Mouse (Mus musculus) thymus, adult 2 months (tissue): ENCODE data around the gene Lmo2.

ENCODE experiments used
- CTCF ChIP-seq: fragments of 200-500 bp; IDR thresholded peaks from 2 replicates; pipeline ENCODE4 v1.5.1; 2012; ENCODE audit warnings: mild to moderate bottlenecking, control low read depth, low read length, moderate library complexity, borderline replicate concordance; ENCODE audit not compliant: control insufficient read depth, poor library complexity, insufficient read depth; ENCODE audit errors: extremely low read depth
- POLR2A ChIP-seq: fragments of 200-500 bp; IDR thresholded peaks from 2 replicates; pipeline ENCODE4 v1.6.1; 2012; ENCODE audit warnings: mild to moderate bottlenecking, low read length, control low read depth, moderate library complexity; ENCODE audit not compliant: control insufficient read depth, poor library complexity, insufficient read depth; ENCODE audit errors: extremely low read depth

DNA sequence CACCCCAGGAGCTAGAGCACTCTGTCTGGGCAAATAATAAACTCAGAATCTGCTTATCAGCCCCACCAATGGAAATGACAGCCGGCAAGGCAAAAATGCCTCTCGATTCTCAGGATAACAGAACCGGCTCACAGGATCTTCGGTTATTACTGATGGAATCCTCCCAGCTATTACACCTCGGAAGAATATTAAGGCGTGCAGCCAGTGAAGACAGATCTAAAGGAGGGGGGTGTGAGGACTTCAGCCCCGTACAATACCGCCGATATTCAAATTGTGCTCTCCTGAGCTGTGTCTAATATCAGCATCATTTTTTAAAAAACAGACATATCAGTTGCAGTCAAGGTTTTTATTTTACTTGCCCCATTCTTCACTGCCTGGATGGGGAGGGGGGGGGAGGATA, 34.4 kb downstream of the Lmo2 start:
- TF ChIP-seq CTCF (no peak), POLR2A (no peak)
